Mouse (Mus musculus) ES-E14 (cell line): ENCODE measurements around the gene Chn1.

Experiments used
- HCFC1 ChIP-seq: IDR thresholded peaks from 2 replicates; pipeline ENCODE4 v1.6.1; 2012; ENCODE audit warnings: low read length, inconsistent platforms, borderline replicate concordance; ENCODE audit not compliant: insufficient read depth
- ZC3H11A ChIP-seq: IDR thresholded peaks from 2 replicates; pipeline ENCODE4 v1.6.1; 2012; ENCODE audit warnings: low read depth, mild to moderate bottlenecking, inconsistent platforms, low read length, borderline replicate concordance
- ZNF384 ChIP-seq: IDR thresholded peaks from 2 replicates; pipeline ENCODE4 v1.6.1; 2012; ENCODE audit warnings: low read depth, low read length, inconsistent platforms

DNA sequence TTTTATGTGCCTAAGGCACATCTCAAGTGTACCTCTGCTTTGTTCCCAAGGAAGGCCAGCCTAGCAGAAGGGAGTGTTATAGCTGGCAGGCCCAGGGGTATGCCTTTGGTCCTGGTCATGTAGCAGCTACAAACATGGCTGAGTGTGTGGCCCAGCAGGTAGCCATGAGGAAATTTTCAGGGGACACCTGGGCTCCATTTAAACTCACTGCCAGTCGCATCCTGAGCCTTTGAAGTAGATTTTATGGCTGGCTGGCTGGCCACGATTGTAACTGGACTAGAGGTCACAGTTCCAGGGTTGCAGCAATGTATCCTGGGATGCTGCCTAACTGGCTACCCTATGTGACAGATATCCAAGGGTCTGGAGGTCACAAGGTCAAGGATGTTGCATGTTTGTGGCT is 174.5 kb downstream of the Chn1 start:
- TF ChIP-seq ZC3H11A (no peak), HCFC1 (no peak), ZNF384 (no peak)
